Mouse (Mus musculus): ENCODE results near the gene Vmn1r198. TPM values are rescaled to one million over a fixed set of nuclear protein-coding genes. Genes with fewer than 3 reads are reported as not detected.
"Not testable (repeated sequence)": the region's sequence is repeated elsewhere in the genome, so short reads cannot be mapped to it uniquely, and the experiment has no call there.

The Vmn1r198 gene
- not detected in 2 replicates for total RNA-seq (2017)

DNA sequence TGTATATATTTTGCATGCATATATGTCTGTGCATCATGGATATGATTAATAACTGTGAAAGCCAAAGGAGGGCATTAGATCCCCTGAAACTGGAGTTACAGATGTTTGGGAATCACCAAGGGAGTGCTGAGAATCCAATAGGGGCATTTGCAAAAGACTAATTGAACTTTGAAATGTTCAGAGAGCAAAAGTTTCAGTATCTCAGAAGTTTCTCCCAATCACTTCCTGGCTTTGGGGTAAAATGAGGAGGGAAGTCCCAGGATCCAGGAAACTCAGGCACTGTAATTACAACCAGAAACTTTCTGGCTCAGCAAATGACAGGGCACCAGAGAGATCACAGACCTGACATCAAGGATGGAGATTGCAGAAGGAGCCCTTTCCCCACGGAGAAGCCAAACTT lies at the start of gene Vmn1r198:
Gene Vmn1r198 (plus strand): TSS at position 301 of the 400 bp plus-strand sequence.
- ATAC-seq (replicated peaks; ENCODE audit: low read depth, poor library complexity, severe bottlenecking): no peak

DNA sequence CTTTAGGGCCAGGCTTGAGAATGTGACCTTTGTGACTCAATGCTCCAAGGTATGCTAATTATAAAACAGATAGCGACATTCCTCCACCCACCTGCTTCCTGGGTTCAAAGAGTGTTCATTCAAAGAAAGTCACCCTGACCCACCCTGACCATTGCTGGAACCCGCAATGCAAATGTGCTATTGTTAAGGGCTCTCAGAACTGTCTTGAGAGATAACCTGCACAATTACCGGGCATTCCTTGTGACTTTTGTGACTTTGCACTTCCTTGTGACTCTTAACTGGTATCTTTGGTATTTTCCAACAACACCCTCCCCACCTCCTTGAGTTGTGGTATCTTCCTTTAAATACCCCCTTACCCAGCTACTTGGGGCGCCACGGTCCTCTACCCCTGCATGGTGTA lies 42.1 kb upstream of the Vmn1r198 start:
- ATAC-seq (replicated peaks; ENCODE audit: low read depth, poor library complexity, severe bottlenecking): not testable (repeated sequence)

- no peak for ATAC-seq (replicated peaks; ENCODE audit: low read depth, poor library complexity, severe bottlenecking)
Measured at GRCm38 (mm10) chr13:22315361-22315760, 34.8 kb upstream of the Vmn1r198 start.

- ATAC-seq (replicated peaks; ENCODE audit: low read depth, poor library complexity, severe bottlenecking): no peak
Measured at GRCm38 (mm10) chr13:22317366-22317765, 32.8 kb upstream of the Vmn1r198 start.

GRCm38 (mm10) chr13:22320091-22320490 lies 30.1 kb upstream of the Vmn1r198 start:
- ATAC-seq (replicated peaks; ENCODE audit: low read depth, poor library complexity, severe bottlenecking): no peak

GRCm38 (mm10) chr13:22324289-22324688 lies 25.9 kb upstream of the Vmn1r198 start, which contains the start of gene Vmn1r197:
TSS of gene Vmn1r197 (plus strand) at chr13:22324589.
- ATAC-seq (replicated peaks; ENCODE audit: low read depth, poor library complexity, severe bottlenecking): no peak

DNA sequence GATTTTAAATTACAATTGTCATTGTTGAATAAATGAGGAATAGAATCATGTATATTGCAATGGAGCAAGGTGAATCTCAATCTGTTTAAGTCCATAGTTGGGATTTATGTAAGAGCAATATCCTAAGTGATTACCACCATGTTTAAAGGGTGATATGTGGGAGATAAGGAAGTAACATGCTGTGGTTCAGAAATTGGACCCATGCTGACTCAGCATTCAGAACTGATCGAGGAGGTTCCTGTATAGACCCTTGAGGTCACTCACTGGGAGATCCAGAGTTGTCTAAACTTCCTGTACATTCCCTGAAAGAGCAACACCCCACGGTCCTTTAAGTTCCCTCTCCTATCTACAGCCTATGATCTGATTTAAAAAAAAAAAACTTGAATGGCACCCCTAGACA lies 16.9 kb upstream of the Vmn1r198 start:
- no peak for ATAC-seq (replicated peaks; ENCODE audit: low read depth, poor library complexity, severe bottlenecking)

DNA sequence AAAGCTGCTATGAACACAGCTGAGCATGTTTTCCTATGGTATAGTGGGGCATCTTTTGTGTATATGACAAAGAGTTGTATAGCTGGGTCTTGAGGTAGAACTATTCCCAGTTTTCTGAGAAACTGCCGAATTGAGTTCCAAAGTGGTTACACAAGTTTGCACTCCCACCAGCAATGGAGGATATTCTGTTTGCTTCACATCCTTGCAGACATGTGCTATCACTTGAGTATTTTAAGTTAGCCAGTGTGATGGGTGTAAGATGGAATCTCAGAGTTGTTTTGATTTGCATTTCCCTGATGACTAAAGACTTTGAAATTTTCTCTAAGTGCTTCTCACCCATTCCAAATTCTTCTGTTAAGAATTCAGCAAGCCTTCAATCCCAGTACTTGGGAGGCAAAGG lies 14.6 kb upstream of the Vmn1r198 start:
- no peak for ATAC-seq (replicated peaks; ENCODE audit: low read depth, poor library complexity, severe bottlenecking)

- no peak for ATAC-seq (replicated peaks; ENCODE audit: low read depth, poor library complexity, severe bottlenecking)
Measured at GRCm38 (mm10) chr13:22350813-22351212, 649 bp downstream of the Vmn1r198 start.

GRCm38 (mm10) chr13:22379518-22379917 lies 29.4 kb downstream of the Vmn1r198 start, which contains the start of gene Vmn1r199:
TSS of gene Vmn1r199 (plus strand) at chr13:22379818.
- ATAC-seq (replicated peaks; ENCODE audit: low read depth, poor library complexity, severe bottlenecking): no peak

- not testable (repeated sequence) for ATAC-seq (replicated peaks; ENCODE audit: low read depth, poor library complexity, severe bottlenecking)
Measured at GRCm38 (mm10) chr13:22381128-22381527, 31.0 kb downstream of the Vmn1r198 start.

GRCm38 (mm10) chr13:22383401-22383800 lies 33.2 kb downstream of the Vmn1r198 start:
- ATAC-seq (replicated peaks; ENCODE audit: low read depth, poor library complexity, severe bottlenecking): no peak

- no peak for ATAC-seq (replicated peaks; ENCODE audit: low read depth, poor library complexity, severe bottlenecking)
Measured at GRCm38 (mm10) chr13:22387050-22387449, 36.9 kb downstream of the Vmn1r198 start.

- ATAC-seq (replicated peaks; ENCODE audit: low read depth, poor library complexity, severe bottlenecking): no peak
Measured at GRCm38 (mm10) chr13:22390073-22390472, 39.9 kb downstream of the Vmn1r198 start, which contains the start of gene Vmn1r200. TSS of gene Vmn1r200 (plus strand) at chr13:22390373.

- no peak for ATAC-seq (replicated peaks; ENCODE audit: low read depth, poor library complexity, severe bottlenecking)
Measured at GRCm38 (mm10) chr13:22402978-22403377, 52.8 kb downstream of the Vmn1r198 start.

Other genes starting within 250 kb of the Vmn1r198 start
- not detected in 2 replicates for gene Vmn1r189, start 244.5 kb upstream of the Vmn1r198 start, total RNA-seq (2017)
- gene Vmn1r191, start 166.4 kb upstream of the Vmn1r198 start, total RNA-seq (2017): not detected in 2 replicates
- not detected in 2 replicates for gene Vmn1r192, start 159.2 kb upstream of the Vmn1r198 start, total RNA-seq (2017)
- gene Vmn1r193, start 127.2 kb upstream of the Vmn1r198 start, total RNA-seq (2017): not detected in 2 replicates
- gene Vmn1r194, start 106.1 kb upstream of the Vmn1r198 start, total RNA-seq (2017): not detected in 2 replicates
- gene Vmn1r195, start 79.8 kb upstream of the Vmn1r198 start, total RNA-seq (2017): not detected in 2 replicates
- gene Vmn1r196, start 60.4 kb upstream of the Vmn1r198 start, total RNA-seq (2017): not detected in 2 replicates
- gene Vmn1r197, start 25.8 kb upstream of the Vmn1r198 start, total RNA-seq (2017): not detected in 2 replicates
- not detected in 2 replicates for gene Vmn1r199, start 29.5 kb downstream of the Vmn1r198 start, total RNA-seq (2017)
- gene Vmn1r200, start 40.0 kb downstream of the Vmn1r198 start, total RNA-seq (2017): not detected in 2 replicates
- not detected in 2 replicates for gene Vmn1r201, start 121.6 kb downstream of the Vmn1r198 start, total RNA-seq (2017)
- not detected in 2 replicates for gene Vmn1r202, start 155.0 kb downstream of the Vmn1r198 start, total RNA-seq (2017)
- gene Vmn1r203, start 167.8 kb downstream of the Vmn1r198 start, total RNA-seq (2017): 0.10 and 0.14 TPM in 2 replicates
- not detected in 2 replicates for gene Vmn1r204, start 202.8 kb downstream of the Vmn1r198 start, total RNA-seq (2017)
- not detected in 2 replicates for gene Vmn1r205, start 242.6 kb downstream of the Vmn1r198 start, total RNA-seq (2017)

Measured in common myeloid progenitor, adult 5-6 weeks (primary cell).